Mouse (Mus musculus): ENCODE data around the gene Spocd1. TPM values are rescaled to one million over a fixed set of nuclear protein-coding genes. Genes with fewer than 3 reads are reported as not detected.
A peak's percentile ranks its signal among the peaks of the same experiment; 100 is the strongest.

Gene Spocd1
- polyA plus RNA-seq, 2 experiments = 0.15 TPM; not detected in 1

- DNase-seq (ENCODE audit: low spot score) = no peak
These were observed 4.4 kb upstream of the Spocd1 start for GRCm38 (mm10) chr4:129924694-129925093.

GRCm38 (mm10) chr4:129926544-129926943 is 2.5 kb upstream of the Spocd1 start:
- Histone ChIP-seq H3K27ac (replicated peaks; ENCODE audit: low read depth, low read length) (no peak overlapping the region), H3K9me3 (ENCODE audit: control insufficient read depth, low read length) (no peaks in the 10 kb centered on the region), H3K4me2 (replicated peaks; ENCODE audit: low read depth, low read length, severe bottlenecking) (no peak overlapping the region), H3K9ac (ENCODE audit: low read depth, low read length, severe bottlenecking) (no peak overlapping the region), H3K27me3 (ENCODE audit: control insufficient read depth, insufficient read depth, low read length) (no peaks in the 10 kb centered on the region), H3K4me3 (replicated peaks; ENCODE audit: low read length) (no peak overlapping the region), H3K36me3 (ENCODE audit: control insufficient read depth, insufficient read depth, low read length) (no peaks in the 10 kb centered on the region), H3K4me1 (ENCODE audit: control insufficient read depth, insufficient read depth, low read length) (peaks cover 5% of the 10 kb centered on the region; the same call in 1 of the 2 replicates)
- DNase-seq (ENCODE audit: low spot score) (no peak), ATAC-seq (ENCODE audit: low FRiP score, low read depth) (no peak)
- WGBS = 37% methylated on average over 8 of the region's 8 CpGs
- TF ChIP-seq POLR2A (IDR thresholded peaks at IDR 0.05; ENCODE audit: borderline replicate concordance, extremely low read depth, insufficient read depth, insufficient read length) = no peak

More at GRCm38 (mm10) chr4:129924694-129925093, 4.4 kb upstream of the Spocd1 start:
- Histone ChIP-seq H3K4me3 (replicated peaks; ENCODE audit: low read length) (no peak overlapping the region), H3K9ac (ENCODE audit: low read depth, low read length, severe bottlenecking) (no peak overlapping the region), H3K27me3 (ENCODE audit: control insufficient read depth, insufficient read depth, low read length) (no peaks in the 10 kb centered on the region), H3K4me2 (replicated peaks; ENCODE audit: low read depth, low read length, severe bottlenecking) (no peak overlapping the region), H3K27ac (replicated peaks; ENCODE audit: low read depth, low read length) (no peak overlapping the region), H3K9me3 (ENCODE audit: control insufficient read depth, low read length) (no peaks in the 10 kb centered on the region), H3K36me3 (ENCODE audit: control insufficient read depth, insufficient read depth, low read length) (no peaks in the 10 kb centered on the region), H3K4me1 (ENCODE audit: control insufficient read depth, insufficient read depth, low read length) (peaks cover 5% of the 10 kb centered on the region; the same call in 1 of the 2 replicates)
- 71% methylated on average over 6 of the region's 6 CpGs for WGBS
- TF ChIP-seq POLR2A (IDR thresholded peaks at IDR 0.05; ENCODE audit: borderline replicate concordance, extremely low read depth, insufficient read depth, insufficient read length) = no peak
- ATAC-seq (ENCODE audit: low FRiP score, low read depth) = no peak

- no peak overlapping the region for H3K9ac ChIP-seq (ENCODE audit: low read depth, low read length, severe bottlenecking)
- no peak overlapping the region for H3K4me2 ChIP-seq (replicated peaks; ENCODE audit: low read depth, low read length, severe bottlenecking)
- no peak overlapping the region for H3K27ac ChIP-seq (replicated peaks; ENCODE audit: low read depth, low read length)
- WGBS = 85% methylated on average over 3 of the region's 3 CpGs
- no peak overlapping the region for H3K4me3 ChIP-seq (replicated peaks; ENCODE audit: low read length)
- DNase-seq (ENCODE audit: low spot score) (no peak), ATAC-seq (ENCODE audit: low FRiP score, low read depth) (no peak)
- no peaks in the 10 kb centered on the region for H3K27me3 ChIP-seq (ENCODE audit: control insufficient read depth, insufficient read depth, low read length)
- H3K4me1 ChIP-seq (ENCODE audit: control insufficient read depth, insufficient read depth, low read length) = peaks cover 5% of the 10 kb centered on the region; the same call in 1 of the 2 replicates
- no peak for TF ChIP-seq POLR2A (IDR thresholded peaks at IDR 0.05; ENCODE audit: borderline replicate concordance, extremely low read depth, insufficient read depth, insufficient read length)
- H3K36me3 ChIP-seq (ENCODE audit: control insufficient read depth, insufficient read depth, low read length) = no peaks in the 10 kb centered on the region
- 0 out of 2 replicates have a peak, but pooled peaks cover 5% of the 10 kb centered on the region for H3K9me3 ChIP-seq (ENCODE audit: control insufficient read depth, low read length)
These were observed 2.0 kb upstream of the Spocd1 start for GRCm38 (mm10) chr4:129927091-129927490.

- H3K27me3 ChIP-seq (ENCODE audit: control insufficient read depth, insufficient read depth, low read length) = no peaks in the 10 kb centered on the region
- H3K36me3 ChIP-seq (ENCODE audit: control insufficient read depth, insufficient read depth, low read length) = no peaks in the 10 kb centered on the region
- H3K9me3 ChIP-seq (ENCODE audit: control insufficient read depth, low read length) = 0 out of 2 replicates have a peak, but pooled peaks cover 5% of the 10 kb centered on the region
- peak overlapping the region; percentile 21; the same call in 1 of the 2 replicates for H3K9ac ChIP-seq (ENCODE audit: low read depth, low read length, severe bottlenecking)
- ATAC-seq (ENCODE audit: low FRiP score, low read depth) = no peak
- WGBS = 5% methylated on average over 18 of the region's 19 CpGs
- no peak overlapping the region for H3K27ac ChIP-seq (replicated peaks; ENCODE audit: low read depth, low read length)
- H3K4me2 ChIP-seq (replicated peaks; ENCODE audit: low read depth, low read length, severe bottlenecking) = peak overlapping the region; percentile 36
- TF ChIP-seq POLR2A (IDR thresholded peaks at IDR 0.05; ENCODE audit: borderline replicate concordance, extremely low read depth, insufficient read depth, insufficient read length) = no peak
- DNase-seq (ENCODE audit: low spot score) = peak; percentile 45
- peaks cover 5% of the 10 kb centered on the region; the same call in 1 of the 2 replicates for H3K4me1 ChIP-seq (ENCODE audit: control insufficient read depth, insufficient read depth, low read length)
- H3K4me3 ChIP-seq (replicated peaks; ENCODE audit: low read length) = peak overlapping the region; percentile 3; the same call in 1 of the 2 replicates
These were observed 811 bp upstream of the Spocd1 start for GRCm38 (mm10) chr4:129928124-129928751.

- 68% methylated on average over 14 of the region's 14 CpGs for WGBS
- no peaks in the 10 kb centered on the region for H3K36me3 ChIP-seq (ENCODE audit: control insufficient read depth, insufficient read depth, low read length)
- peaks cover under 1% of the 10 kb centered on the region; the same call in 1 of the 2 replicates for H3K4me1 ChIP-seq (ENCODE audit: control insufficient read depth, insufficient read depth, low read length)
- no peak overlapping the region for H3K27ac ChIP-seq (replicated peaks; ENCODE audit: low read depth, low read length)
- ATAC-seq (ENCODE audit: low FRiP score, low read depth) (no peak), DNase-seq (ENCODE audit: low spot score) (no peak)
- H3K4me3 ChIP-seq (replicated peaks; ENCODE audit: low read length) = no peak overlapping the region
- 0 out of 2 replicates have a peak, but pooled peaks cover 5% of the 10 kb centered on the region for H3K9me3 ChIP-seq (ENCODE audit: control insufficient read depth, low read length)
- H3K9ac ChIP-seq (ENCODE audit: low read depth, low read length, severe bottlenecking) = no peak overlapping the region
- no peak for TF ChIP-seq POLR2A (IDR thresholded peaks at IDR 0.05; ENCODE audit: borderline replicate concordance, extremely low read depth, insufficient read depth, insufficient read length)
- H3K4me2 ChIP-seq (replicated peaks; ENCODE audit: low read depth, low read length, severe bottlenecking) = no peak overlapping the region
- H3K27me3 ChIP-seq (ENCODE audit: control insufficient read depth, insufficient read depth, low read length) = no peaks in the 10 kb centered on the region
These were observed 4.6 kb downstream of the Spocd1 start for GRCm38 (mm10) chr4:129933696-129934095.
